Mouse (Mus musculus) embryo, embryonic 9.5 days (tissue): ENCODE data around the gene Olfr740.

Source experiments
- DNase-seq: peaks from one replicate; pipeline ENCODE4 v3.0.0-alpha.2; 2017; ENCODE audit errors: extremely low spot score

Olfr740 gene

DNA sequence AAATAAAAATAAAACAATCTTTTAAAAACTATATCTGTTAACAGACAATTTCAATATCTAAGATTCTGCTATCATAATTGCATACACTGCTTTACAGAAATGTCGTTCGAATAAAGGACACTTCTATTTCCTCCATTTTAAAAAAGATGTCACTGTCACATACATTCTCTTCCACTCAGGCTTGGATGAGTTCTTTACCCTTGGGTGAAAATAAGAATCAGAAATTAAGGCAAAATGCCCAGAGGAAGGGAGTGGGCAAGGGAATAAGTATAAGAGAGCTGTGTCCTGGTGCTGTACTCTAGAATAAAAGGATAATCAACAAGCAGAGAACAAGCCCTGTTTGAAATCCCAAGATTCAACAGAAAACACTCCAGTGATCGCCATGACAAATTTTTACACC, at the start of gene Olfr740:
Gene Olfr740, plus strand, starts transcription at position 301 of the 400 bp plus-strand sequence.
- no peak for DNase-seq

DNA sequence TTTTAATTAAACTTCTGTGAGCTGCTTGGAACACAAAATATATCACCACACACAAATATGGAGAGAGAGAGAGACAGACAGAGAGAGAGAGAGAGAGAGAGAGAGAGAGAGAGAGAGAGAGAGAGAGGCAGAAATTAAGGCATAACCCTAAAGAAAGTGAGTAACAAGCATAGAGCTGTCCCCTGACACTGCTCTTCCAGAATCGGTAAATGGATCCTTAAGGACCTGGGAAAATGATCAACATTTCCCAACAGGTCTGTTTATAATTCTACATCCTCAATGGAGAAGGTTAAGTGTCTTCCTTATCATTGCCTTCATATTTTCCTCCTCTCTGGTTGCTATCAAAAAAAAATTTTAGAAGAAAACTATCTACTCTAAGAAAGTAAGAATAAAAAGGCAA, 38.1 kb upstream of the Olfr740 start, which contains the start of gene Olfr738:
Gene Olfr738, plus strand, starts transcription at position 301 of the 400 bp plus-strand sequence.
- DNase-seq: no peak

DNA sequence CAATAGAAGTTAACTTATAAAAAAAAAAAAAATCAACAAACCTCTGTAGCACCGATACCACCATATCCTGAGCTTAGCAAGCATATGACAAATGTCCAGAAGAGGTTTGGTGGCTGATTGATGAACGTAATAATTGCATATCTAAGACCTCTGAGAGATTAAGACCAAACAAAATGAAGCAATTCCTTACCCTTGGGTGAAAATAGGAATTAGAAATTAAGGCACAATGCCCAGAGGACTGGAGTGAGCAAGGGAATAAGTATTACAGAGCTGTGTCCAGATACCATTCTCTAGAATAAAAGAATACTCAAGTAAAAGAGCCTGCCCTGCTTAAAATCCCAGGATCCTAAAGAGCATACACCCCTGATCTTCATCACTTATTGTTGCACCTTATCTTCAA, 27.0 kb upstream of the Olfr740 start, which contains the start of gene Olfr739:
Gene Olfr739, plus strand, starts transcription at position 301 of the 400 bp plus-strand sequence.
- DNase-seq: no peak

- DNase-seq: no peak
Observed at GRCm38 (mm10) chr14:50472438-50472837, 27.1 kb downstream of the Olfr740 start, which contains the start of gene Olfr741. TSS of gene Olfr741 (plus strand) at chr14:50472738.

DNA sequence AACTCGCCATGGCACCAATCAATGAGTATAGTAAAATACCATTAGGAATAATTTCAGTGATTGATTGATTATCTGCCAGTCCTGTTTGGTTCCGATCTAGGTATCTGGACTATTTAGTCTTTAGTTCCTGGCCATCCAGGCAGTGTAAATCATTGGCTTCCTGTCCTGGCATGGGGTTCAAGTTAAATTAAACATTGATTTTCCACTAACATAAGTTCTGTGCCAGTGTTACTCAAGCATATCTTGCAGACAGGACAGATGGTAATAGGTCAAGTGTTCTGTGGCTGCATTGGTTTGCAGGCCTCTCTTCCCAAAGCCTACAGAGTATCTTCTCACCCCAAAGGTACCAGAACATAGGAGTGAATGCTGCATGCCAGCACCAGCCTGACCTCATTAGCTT, 33.1 kb downstream of the Olfr740 start:
- DNase-seq: no peak

DNA sequence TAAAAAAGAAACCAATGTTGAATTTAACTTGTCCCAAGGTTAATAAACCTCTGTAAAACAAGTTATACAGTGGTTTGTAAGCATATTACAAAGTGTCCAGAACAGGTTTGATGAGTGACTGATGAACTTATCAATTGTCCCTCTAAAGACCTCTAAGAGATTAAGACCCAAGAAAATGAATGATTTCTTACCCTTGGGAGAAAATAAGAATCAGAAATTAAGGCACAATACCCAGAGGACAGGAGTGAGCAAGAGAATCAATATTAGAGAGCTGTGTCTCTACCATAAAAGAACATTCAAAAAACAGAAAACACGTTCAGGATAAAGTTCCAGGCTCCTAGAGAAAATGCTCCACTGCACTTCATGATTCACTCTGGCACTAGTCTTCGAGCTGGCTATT, 58.0 kb downstream of the Olfr740 start, which contains the start of gene Olfr742:
Gene Olfr742, plus strand, starts transcription at position 301 of the 400 bp plus-strand sequence.
- DNase-seq: no peak
